Mouse (Mus musculus) liver, embryonic 15.5 days (tissue): ENCODE results near the gene Slc22a23. TPM values are rescaled to one million over a fixed set of nuclear protein-coding genes. Genes with fewer than 3 reads are reported as not detected.

Experiments
- ATAC-seq: fragments of 200-750 bp; cut with Nextera tagmentation; 2 replicates; pipeline ENCODE4 v1.8.0; 2017; ENCODE audit warnings: moderate number of reproducible peaks, mild to moderate bottlenecking, moderate library complexity; ENCODE audit not compliant: insufficient read depth
- H3K27ac ChIP-seq: fragments of 300-500 bp; sonication (generic); replicated peaks from 2 replicates; pipeline ENCODE4 v1.5.1; 2015; ENCODE audit warnings: mild to moderate bottlenecking, inconsistent platforms
- H3K27me3 ChIP-seq: fragments of 300-500 bp; sonication (generic); 2 replicates; pipeline ENCODE4 v1.6.1; 2015; ENCODE audit warnings: mild to moderate bottlenecking, inconsistent platforms
- H3K36me3 ChIP-seq: fragments of 300-500 bp; sonication (generic); replicated peaks from 2 replicates; pipeline ENCODE4 v1.6.1; 2015; ENCODE audit warnings: moderate library complexity, mild to moderate bottlenecking, inconsistent platforms
- H3K4me1 ChIP-seq: fragments of 300-500 bp; sonication (generic); replicated peaks from 2 replicates; pipeline ENCODE4 v1.6.1; 2015; ENCODE audit warnings: inconsistent platforms
- H3K4me2 ChIP-seq: fragments of 300-500 bp; sonication (generic); 2 replicates; pipeline ENCODE4 v1.6.1; 2015; ENCODE audit warnings: moderate library complexity, mild to moderate bottlenecking, inconsistent platforms
- H3K4me3 ChIP-seq: fragments of 300-500 bp; sonication (generic); replicated peaks from 2 replicates; pipeline ENCODE4 v1.5.1; 2015; ENCODE audit warnings: mild to moderate bottlenecking, inconsistent platforms
- H3K9ac ChIP-seq: fragments of 300-500 bp; sonication (generic); 2 replicates; pipeline ENCODE4 v1.6.1; 2015; ENCODE audit warnings: moderate library complexity, mild to moderate bottlenecking, inconsistent platforms
- H3K9me3 ChIP-seq: fragments of 300-500 bp; sonication (generic); replicated peaks from 2 replicates; pipeline ENCODE4 v1.6.1; 2016; ENCODE audit warnings: inconsistent platforms
- WGBS: fragments of 180-500 bp; shearing (Covaris S2); methylation state at CpG from one replicate; pipeline ENCODE4 v1.1.7; 2015; ENCODE audit warnings: mixed read lengths; ENCODE audit not compliant: insufficient replicate concordance; 5-methylcytosine and 5-hydroxymethylcytosine counted together
- polyA plus RNA-seq: library from polyadenylated mRNA; unstranded; fragments of >200 nt; fragmentation: Nextera tagmentation; extraction: Ambion mirVana; gene quantifications from 2 replicates; pipeline ENCODE4 v1.2.1, GENCODE M21; 2015

Slc22a23 gene
- polyA plus RNA-seq, 1 experiment from 2014 or later: 7.4 TPM

DNA sequence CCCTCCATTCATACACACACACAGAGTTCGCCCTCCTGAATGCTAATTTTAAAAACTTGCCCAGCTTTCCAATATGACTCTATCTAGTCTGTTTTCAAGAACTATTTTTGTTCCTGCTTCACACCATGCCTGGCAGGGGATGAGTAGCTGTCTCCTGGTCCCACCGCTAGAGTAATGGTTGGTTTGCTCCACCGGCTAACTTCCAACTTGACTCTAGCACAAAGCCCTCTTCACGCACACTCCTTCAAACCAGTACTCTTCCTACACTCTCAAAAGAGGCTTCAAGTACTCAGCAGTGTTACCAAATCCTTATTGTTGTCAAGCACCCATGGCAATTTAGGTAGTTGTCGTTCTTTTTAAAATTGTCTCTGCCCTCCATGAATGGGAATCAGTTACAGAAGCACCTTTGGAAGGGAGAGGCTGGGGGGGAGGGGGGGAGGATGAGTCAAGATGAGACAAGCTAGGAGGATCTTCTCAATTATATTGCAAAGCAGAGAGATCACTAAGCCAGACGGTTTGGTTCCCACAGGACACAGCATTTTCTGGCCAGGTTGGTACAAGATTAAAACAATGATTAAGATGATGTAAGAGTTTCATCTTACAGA is 2.6 kb downstream of the Slc22a23 start:
- peak overlapping the region; percentile 95 for H3K27ac ChIP-seq
- 57% methylated on average over 6 of the region's 6 CpGs for WGBS
- H3K9ac ChIP-seq: peak overlapping the region; percentile 99

DNA sequence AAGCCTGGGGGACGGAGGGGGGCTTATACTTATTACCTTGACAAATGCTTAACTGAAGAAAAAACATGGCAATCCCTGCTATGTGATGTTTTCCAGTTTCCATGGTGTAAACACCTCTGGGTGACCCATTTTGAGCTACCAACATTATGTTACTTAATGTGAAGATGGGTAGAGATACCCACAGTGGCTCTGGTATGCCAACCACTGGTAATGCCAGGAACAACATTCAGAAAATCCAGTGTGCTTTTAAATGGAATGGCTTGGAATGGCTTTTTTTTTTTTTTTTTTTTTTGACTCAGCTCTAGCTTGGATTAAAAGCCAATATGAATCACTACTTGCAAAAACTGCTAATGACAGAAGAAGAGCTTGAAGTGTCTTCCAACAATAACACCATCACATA is 8.1 kb downstream of the Slc22a23 start:
- H3K36me3 ChIP-seq: peaks cover 72% of the 10 kb centered on the region
- no peaks in the 10 kb centered on the region for H3K27me3 ChIP-seq
- H3K9me3 ChIP-seq: no peaks in the 10 kb centered on the region
- H3K4me2 ChIP-seq: peak overlapping the region; percentile 72; the same call in 1 of the 2 replicates
- H3K4me1 ChIP-seq: peaks cover 92% of the 10 kb centered on the region
- no peak for ATAC-seq
- H3K9ac ChIP-seq: no peak overlapping the region
- 87% methylated on average over 1 of the region's 1 CpGs for WGBS
- H3K4me3 ChIP-seq: no peak overlapping the region
- H3K27ac ChIP-seq: peak overlapping the region; percentile 97

More for the DNA sequence above, 2.6 kb downstream of the Slc22a23 start:
- no peak for ATAC-seq
- H3K27me3 ChIP-seq: no peaks in the 10 kb centered on the region
- peak overlapping the region; percentile 96 for H3K4me3 ChIP-seq
- no peaks in the 10 kb centered on the region for H3K9me3 ChIP-seq
- peaks cover 39% of the 10 kb centered on the region for H3K36me3 ChIP-seq
- peak overlapping the region; percentile 90 for H3K4me2 ChIP-seq
- H3K4me1 ChIP-seq: peaks cover 63% of the 10 kb centered on the region

DNA sequence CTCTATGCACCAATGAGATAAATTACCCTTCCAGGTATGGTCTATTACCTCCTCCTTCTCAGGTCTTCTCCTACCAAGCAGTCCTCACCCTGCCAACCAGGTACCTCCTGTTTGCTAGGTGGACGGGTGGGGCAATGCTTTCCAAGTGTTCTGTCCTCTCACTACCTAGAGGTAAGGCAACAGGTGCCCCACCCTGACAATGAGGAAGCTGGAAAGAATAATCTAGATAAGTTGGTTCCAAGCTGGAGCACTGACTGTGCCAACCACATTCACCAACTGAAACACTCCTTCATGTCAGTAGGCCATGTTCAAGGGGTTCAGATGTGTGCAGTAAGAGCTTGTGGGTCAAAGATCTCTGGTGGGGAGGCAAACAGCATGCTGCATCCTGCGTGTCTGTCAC is 10.1 kb downstream of the Slc22a23 start:
- H3K36me3 ChIP-seq: peaks cover 72% of the 10 kb centered on the region
- no peaks in the 10 kb centered on the region for H3K27me3 ChIP-seq
- H3K9me3 ChIP-seq: no peaks in the 10 kb centered on the region
- H3K9ac ChIP-seq: peak overlapping the region; percentile 26; the same call in 1 of the 2 replicates
- WGBS: 57% methylated on average over 2 of the region's 2 CpGs
- peaks cover 94% of the 10 kb centered on the region for H3K4me1 ChIP-seq
- peak overlapping the region; percentile 97 for H3K27ac ChIP-seq
- ATAC-seq: no peak
- no peak overlapping the region for H3K4me3 ChIP-seq
- peak overlapping the region; percentile 72 for H3K4me2 ChIP-seq

DNA sequence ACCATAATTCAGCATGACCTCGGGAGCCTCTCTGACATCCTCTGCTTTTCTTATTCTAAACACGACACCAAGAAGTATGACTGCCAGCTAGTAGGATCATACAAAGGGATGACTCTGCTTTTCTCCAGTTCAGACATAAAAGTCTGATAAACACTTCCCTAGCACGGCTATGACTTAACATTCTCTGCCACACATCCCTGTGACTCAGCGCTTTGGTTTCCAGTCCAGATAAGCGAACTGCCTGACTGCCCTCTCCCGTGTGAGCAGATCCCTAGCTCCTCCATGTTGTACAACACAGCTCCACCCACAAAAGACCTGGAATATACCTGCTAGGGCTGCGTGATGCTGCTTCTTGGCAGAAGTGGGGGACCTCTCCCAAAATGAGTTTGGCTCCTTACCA is 12.2 kb downstream of the Slc22a23 start:
- Histone ChIP-seq H3K27me3 (no peaks in the 10 kb centered on the region), H3K4me3 (peak overlapping the region; percentile 36), H3K4me1 (peaks cover 98% of the 10 kb centered on the region), H3K9ac (peak overlapping the region; percentile 62), H3K27ac (peak overlapping the region; percentile 97), H3K9me3 (no peaks in the 10 kb centered on the region), H3K36me3 (peaks cover 55% of the 10 kb centered on the region), H3K4me2 (peak overlapping the region; percentile 72)
- 5% methylated on average over 7 of the region's 7 CpGs for WGBS
- ATAC-seq: peak; percentile 85

DNA sequence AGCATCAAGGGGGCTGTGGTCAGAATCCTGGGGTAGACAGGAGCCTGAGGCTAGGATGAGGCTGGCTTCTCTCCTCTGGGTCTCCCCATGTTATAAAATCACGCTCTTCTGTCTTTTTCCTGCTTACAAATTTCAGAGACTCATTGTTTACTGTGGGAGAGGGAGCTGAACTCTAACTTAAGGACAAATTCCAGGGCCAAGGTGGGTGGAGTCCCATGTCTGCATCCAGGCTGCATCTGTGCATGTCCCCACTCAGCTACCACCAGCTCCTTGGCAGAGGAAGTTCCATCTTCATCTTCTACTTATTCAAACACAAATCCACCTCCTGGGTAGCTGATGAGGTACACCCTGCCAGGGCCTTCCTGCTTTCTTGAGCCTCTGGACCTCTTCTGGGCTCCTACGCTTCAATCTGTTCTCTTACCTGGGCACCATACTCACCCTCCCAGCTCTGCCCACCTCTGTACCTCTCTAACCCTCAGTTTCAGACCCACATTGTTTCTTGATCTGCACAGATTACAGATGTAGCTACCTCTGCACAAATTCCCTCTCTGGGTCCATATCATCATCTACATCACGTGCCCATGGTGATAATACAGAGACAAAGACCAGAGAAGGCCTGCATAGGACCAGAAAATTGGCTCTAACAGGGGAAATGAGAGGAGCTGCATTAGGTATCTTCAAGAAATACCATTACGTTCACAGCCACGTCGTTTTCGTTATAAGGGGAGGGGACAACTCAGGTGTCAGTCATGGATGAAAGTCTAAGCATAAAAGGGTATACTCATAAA is 13.4 kb downstream of the Slc22a23 start:
- Histone ChIP-seq H3K36me3 (peaks cover 50% of the 10 kb centered on the region), H3K4me3 (peak overlapping the region; percentile 14), H3K4me1 (peaks cover 98% of the 10 kb centered on the region), H3K9ac (peak overlapping the region; percentile 62), H3K4me2 (peak overlapping the region; percentile 72), H3K27ac (peak overlapping the region; percentile 97), H3K9me3 (no peaks in the 10 kb centered on the region), H3K27me3 (no peaks in the 10 kb centered on the region)
- no peak for ATAC-seq
- WGBS: 88% methylated on average over 7 of the region's 7 CpGs

DNA sequence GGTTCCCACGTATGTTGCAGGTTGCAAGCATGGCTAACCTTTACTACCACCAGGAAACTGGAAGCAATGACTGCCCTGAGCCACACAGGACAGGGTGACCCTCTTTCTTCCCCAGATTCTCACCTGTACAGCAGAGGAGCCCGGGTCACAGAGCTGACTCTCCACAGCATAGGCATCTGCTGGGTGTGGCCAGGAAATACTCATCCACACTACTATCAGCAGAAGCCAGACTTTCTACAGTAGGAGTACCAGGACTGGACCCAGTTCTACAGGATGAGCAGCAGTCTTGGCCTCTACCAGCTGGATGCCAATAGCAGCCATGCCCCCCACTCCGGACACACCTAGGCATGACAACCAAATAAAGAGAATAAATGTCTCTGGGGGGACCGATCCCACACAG is 15.4 kb downstream of the Slc22a23 start:
- peak; percentile 86 for ATAC-seq
- Histone ChIP-seq H3K9me3 (no peaks in the 10 kb centered on the region), H3K9ac (peak overlapping the region; percentile 62), H3K27ac (peak overlapping the region; percentile 97), H3K4me2 (peak overlapping the region; percentile 72), H3K4me1 (peaks cover 95% of the 10 kb centered on the region), H3K36me3 (peaks cover 45% of the 10 kb centered on the region), H3K4me3 (peak overlapping the region; percentile 41), H3K27me3 (no peaks in the 10 kb centered on the region)
- 47% methylated on average over 4 of the region's 4 CpGs for WGBS

DNA sequence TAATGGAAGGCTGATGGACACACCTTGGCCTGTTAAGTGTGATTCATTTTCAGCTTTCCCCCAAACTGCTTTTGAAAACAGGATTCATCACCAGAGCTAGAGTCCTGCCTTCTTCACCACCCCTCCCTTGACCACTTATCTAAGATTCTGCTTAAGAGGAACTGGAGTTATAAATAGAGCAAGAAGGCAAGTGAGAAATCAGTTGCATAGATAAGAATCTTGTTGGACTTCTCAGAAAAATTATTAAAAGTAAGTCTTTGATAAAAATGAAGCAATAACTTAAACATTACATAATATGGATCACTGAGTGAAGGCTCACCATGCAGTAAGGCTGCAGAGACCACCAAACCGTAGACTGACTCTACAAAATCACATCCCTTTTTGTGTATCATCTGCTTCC is 18.0 kb downstream of the Slc22a23 start:
- H3K36me3 ChIP-seq: peaks cover 61% of the 10 kb centered on the region
- H3K27ac ChIP-seq: peak overlapping the region; percentile 97
- WGBS: 59% methylated on average over 1 of the region's 1 CpGs
- no peaks in the 10 kb centered on the region for H3K27me3 ChIP-seq
- no peak for ATAC-seq
- H3K9ac ChIP-seq: no peak overlapping the region
- no peaks in the 10 kb centered on the region for H3K9me3 ChIP-seq
- no peak overlapping the region for H3K4me3 ChIP-seq
- peaks cover 96% of the 10 kb centered on the region for H3K4me1 ChIP-seq
- no peak overlapping the region for H3K4me2 ChIP-seq

DNA sequence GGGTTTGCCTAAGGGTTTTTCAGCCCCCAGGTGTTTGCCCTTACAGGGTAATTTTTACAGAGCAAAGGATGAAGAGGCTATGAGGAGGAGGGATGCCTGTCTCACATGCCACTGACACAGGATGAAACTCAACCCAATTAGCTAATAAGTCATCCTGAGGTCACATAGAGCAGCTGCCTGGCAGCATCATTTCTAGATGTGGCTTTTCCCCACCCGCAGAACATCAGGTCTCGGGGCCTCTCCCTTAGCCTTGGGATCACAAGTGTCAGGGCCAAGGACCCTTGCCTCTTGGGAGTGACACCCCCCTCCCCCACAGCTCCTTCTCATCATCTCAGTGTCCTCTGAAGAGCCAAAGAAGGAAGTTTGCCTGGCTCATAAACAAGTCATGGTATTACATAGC is 21.6 kb downstream of the Slc22a23 start:
- H3K9ac ChIP-seq: no peak overlapping the region
- H3K4me1 ChIP-seq: peaks cover 86% of the 10 kb centered on the region
- peaks cover 62% of the 10 kb centered on the region for H3K36me3 ChIP-seq

DNA sequence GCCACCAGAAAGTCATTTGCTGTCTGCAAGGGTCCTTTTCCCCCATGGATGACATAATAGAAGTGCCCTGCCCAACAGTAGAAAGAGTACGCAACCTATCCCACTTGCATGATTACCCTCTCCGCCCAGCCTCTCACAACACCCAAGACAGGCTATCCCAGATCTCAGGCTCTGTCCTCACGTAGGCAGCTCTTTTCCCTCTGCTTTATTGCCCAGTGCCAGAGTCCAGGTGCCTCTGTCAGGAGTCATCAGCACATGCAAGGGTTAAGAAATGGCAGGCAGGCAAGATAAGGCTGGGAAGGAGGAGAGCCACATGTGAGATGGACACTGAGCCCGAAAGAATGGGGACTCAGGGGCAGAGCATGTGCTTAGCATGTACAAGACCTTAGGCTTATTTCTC is 24.5 kb downstream of the Slc22a23 start:
- H3K4me2 ChIP-seq: no peak overlapping the region
- H3K27me3 ChIP-seq: no peaks in the 10 kb centered on the region
- peaks cover 83% of the 10 kb centered on the region for H3K4me1 ChIP-seq
- 72% methylated on average over 4 of the region's 4 CpGs for WGBS
- peak overlapping the region; percentile 55; the same call in 1 of the 2 replicates for H3K27ac ChIP-seq
- H3K36me3 ChIP-seq: peaks cover 63% of the 10 kb centered on the region
- no peak overlapping the region for H3K9ac ChIP-seq
- H3K4me3 ChIP-seq: no peak overlapping the region
- ATAC-seq: no peak
- no peaks in the 10 kb centered on the region for H3K9me3 ChIP-seq

More for the DNA sequence above, 21.6 kb downstream of the Slc22a23 start:
- WGBS: 89% methylated on average over 2 of the region's 2 CpGs
- Histone ChIP-seq H3K4me2 (no peak overlapping the region), H3K27me3 (no peaks in the 10 kb centered on the region), H3K4me3 (no peak overlapping the region), H3K27ac (peak overlapping the region; percentile 15; the same call in 1 of the 2 replicates), H3K9me3 (no peaks in the 10 kb centered on the region)
- ATAC-seq: no peak

DNA sequence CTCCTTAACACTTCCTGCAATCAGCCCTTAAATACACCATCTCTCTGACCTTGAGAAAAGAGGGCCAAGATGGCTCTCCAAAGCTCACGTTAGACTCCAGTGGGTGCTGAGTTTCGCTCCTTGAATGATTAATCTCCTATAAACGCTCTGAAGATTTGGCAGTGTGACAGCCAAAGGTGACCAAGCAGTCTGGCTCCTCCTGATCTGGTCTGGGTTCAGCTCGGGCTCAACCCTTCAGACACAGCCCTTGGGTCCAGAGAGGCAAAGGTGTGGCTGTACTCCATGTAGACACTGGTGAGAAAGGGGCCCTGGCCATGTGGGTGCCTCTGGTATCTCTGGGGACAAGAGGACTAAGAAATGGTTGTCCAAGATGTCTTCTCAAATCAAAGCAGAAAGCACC is 27.9 kb downstream of the Slc22a23 start:
- Histone ChIP-seq H3K27ac (0 out of 2 replicates have a peak overlapping the region, but pooled peaks have one; percentile 19), H3K27me3 (no peaks in the 10 kb centered on the region), H3K9me3 (no peaks in the 10 kb centered on the region), H3K4me1 (peaks cover 85% of the 10 kb centered on the region), H3K9ac (no peak overlapping the region), H3K4me3 (no peak overlapping the region), H3K4me2 (no peak overlapping the region), H3K36me3 (peaks cover 35% of the 10 kb centered on the region)
- ATAC-seq: no peak
- 71% methylated on average over 4 of the region's 4 CpGs for WGBS

DNA sequence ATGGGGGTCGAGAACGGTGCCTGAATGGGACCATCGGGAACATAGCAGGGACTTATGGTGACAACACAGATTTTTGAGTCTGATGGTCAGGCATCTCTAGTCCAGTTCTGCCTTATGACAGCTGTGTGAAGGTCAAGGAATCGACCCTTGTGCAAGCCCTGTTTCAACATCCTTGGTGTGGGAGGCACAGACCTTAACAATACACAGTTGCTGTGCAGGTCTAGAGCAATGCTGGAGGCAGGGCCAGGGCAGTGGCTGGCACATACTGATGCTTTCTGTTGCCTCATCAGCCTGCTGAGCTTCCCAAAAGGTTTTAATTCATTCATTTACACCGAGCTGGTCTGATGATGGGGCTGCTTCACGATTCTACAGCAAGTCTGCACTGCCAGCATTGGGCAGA is 28.5 kb downstream of the Slc22a23 start:
- H3K36me3 ChIP-seq: peaks cover 34% of the 10 kb centered on the region
- WGBS: 81% methylated on average over 6 of the region's 6 CpGs
- H3K27me3 ChIP-seq: no peaks in the 10 kb centered on the region
- H3K4me2 ChIP-seq: no peak overlapping the region
- no peak overlapping the region for H3K4me3 ChIP-seq
- no peak for ATAC-seq
- no peaks in the 10 kb centered on the region for H3K9me3 ChIP-seq
- H3K4me1 ChIP-seq: peaks cover 90% of the 10 kb centered on the region
- H3K9ac ChIP-seq: no peak overlapping the region
- H3K27ac ChIP-seq: 0 out of 2 replicates have a peak overlapping the region, but pooled peaks have one; percentile 16
